Comparison of ENCODE assay signal across 10 mouse cellular contexts in the genomic region with DNA sequence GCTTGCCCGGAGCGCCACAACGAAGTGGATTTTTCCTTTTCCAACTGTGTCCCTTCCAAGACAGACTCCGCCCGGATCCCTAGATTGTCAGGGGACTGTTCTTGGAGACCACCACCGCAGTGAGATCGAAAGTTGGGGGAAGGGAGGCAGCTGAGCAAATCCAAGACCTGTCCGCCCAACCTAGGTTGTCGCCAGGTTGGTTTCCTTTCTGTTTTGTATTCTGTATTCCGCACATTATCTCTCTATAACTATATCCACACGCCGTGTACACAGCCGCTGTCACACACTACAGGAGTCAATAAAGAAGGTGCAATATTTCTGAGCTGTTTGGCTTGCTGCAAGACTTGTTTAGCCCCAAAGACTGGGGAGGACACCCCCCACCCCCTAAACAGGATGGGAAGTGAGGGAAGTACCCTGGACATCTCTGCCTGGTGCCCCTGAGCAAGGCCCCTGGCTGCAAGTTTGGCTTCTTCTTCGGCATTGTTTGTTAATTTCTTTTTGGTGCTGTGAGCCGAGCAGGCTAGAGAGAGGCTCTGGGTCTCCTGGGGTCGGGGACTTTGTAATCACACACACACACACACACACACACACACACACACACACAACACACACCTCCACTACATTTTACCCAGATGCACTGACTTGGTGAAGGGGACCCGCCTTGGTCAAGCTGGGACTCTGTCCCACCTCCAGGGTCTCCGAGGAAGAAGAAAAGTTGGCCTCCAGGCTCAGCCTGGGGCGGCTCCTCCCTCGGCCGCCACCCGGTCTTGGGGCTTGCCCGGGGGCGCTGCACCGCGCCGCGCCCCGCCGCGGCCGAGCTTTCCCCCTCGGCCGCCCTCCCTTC. TPM values are rescaled to one million over a fixed set of nuclear protein-coding genes. Genes with fewer than 3 reads are reported as not detected.
DNase-seq lines count a peak whose midpoint lies in the region; ATAC-seq lines count a peak whose summit lies in the region.
"Had no signal": no experiment of that assay in that cellular context is flagged by ENCODE, and none has a peak within 500 bp of the region (broad histone marks: within the 10 kb centered on the region; RNA-seq: fewer than 3 reads in every experiment).

No protein-coding gene starts in this region.

- DNase-seq in heart, adult 8-10 months (ENCODE audit: low spot score): no peak
- DNase-seq in thymus, postnatal 4 days: no peak
- no peak for DNase-seq in right cerebral cortex, postnatal 4 days
- no peak for DNase-seq in cerebellum, adult 9-11 months

- no peak overlapping the region for H3K27ac ChIP-seq in heart, embryonic 11.5 days (ENCODE audit: low read depth, low read length)
- no peak overlapping the region for H3K27ac ChIP-seq in brown adipose tissue, adult 24 weeks (replicated peaks; ENCODE audit: low read depth, low read length)
- H3K27ac ChIP-seq in hindbrain, embryonic 15.5 days (replicated peaks): no peak overlapping the region
- H3K27ac ChIP-seq in midbrain, embryonic 16.5 days (ENCODE audit: low read length): no peak overlapping the region

- under 1% methylated on average over 33 of the region's 34 CpGs for WGBS in heart, embryonic 11.5 days (ENCODE audit: insufficient replicate concordance)
- 1% methylated on average over 31 of the region's 34 CpGs for WGBS in hindbrain, embryonic 15.5 days
- under 1% methylated on average over 29 of the region's 34 CpGs for WGBS in midbrain, embryonic 16.5 days

- peak overlapping the region; percentile 62 for H3K4me2 ChIP-seq in heart, embryonic 11.5 days
- H3K4me2 ChIP-seq in hindbrain, embryonic 15.5 days: peak overlapping the region; percentile 40
- peak overlapping the region; percentile 47 for H3K4me2 ChIP-seq in midbrain, embryonic 16.5 days (ENCODE audit: low read length)

- peaks cover 97% of the 10 kb centered on the region for H3K27me3 ChIP-seq in heart, embryonic 11.5 days (ENCODE audit: control insufficient read depth, insufficient read depth, low read length)
- peaks cover 75% of the 10 kb centered on the region for H3K27me3 ChIP-seq in hindbrain, embryonic 15.5 days
- H3K27me3 ChIP-seq in midbrain, embryonic 16.5 days (ENCODE audit: control insufficient read depth, insufficient read depth, low read depth, low read length): peaks cover 54% of the 10 kb centered on the region

- H3K36me3 ChIP-seq in heart, embryonic 11.5 days (ENCODE audit: control insufficient read depth, insufficient read depth, low read length): no peaks in the 10 kb centered on the region
- H3K36me3 ChIP-seq in hindbrain, embryonic 15.5 days: no peaks in the 10 kb centered on the region
- no peaks in the 10 kb centered on the region for H3K36me3 ChIP-seq in midbrain, embryonic 16.5 days (ENCODE audit: control insufficient read depth, insufficient read depth, low read length)

- peaks cover 22% of the 10 kb centered on the region for H3K4me1 ChIP-seq in heart, embryonic 11.5 days (ENCODE audit: control insufficient read depth, insufficient read depth, low read length)
- H3K4me1 ChIP-seq in brown adipose tissue, adult 24 weeks (ENCODE audit: control insufficient read depth, insufficient read depth, insufficient read length, low read length): 0 out of 2 replicates have a peak, but pooled peaks cover 4% of the 10 kb centered on the region
- peaks cover 15% of the 10 kb centered on the region for H3K4me1 ChIP-seq in hindbrain, embryonic 15.5 days (replicated peaks)
- peaks cover 7% of the 10 kb centered on the region; the same call in 1 of the 2 replicates for H3K4me1 ChIP-seq in midbrain, embryonic 16.5 days (ENCODE audit: control insufficient read depth, insufficient read depth, low read length)

- H3K9ac ChIP-seq in heart, embryonic 11.5 days (ENCODE audit: low read depth, low read length): no peak overlapping the region
- no peak overlapping the region for H3K9ac ChIP-seq in hindbrain, embryonic 15.5 days
- no peak overlapping the region for H3K9ac ChIP-seq in midbrain, embryonic 16.5 days (ENCODE audit: low read depth, low read length)

- H3K9me3 ChIP-seq in heart, embryonic 11.5 days (replicated peaks; ENCODE audit: control insufficient read depth, low read length): no peaks in the 10 kb centered on the region
- no peaks in the 10 kb centered on the region for H3K9me3 ChIP-seq in hindbrain, embryonic 15.5 days
- H3K9me3 ChIP-seq in midbrain, embryonic 16.5 days (replicated peaks; ENCODE audit: control insufficient read depth, low read length, poor library complexity, severe bottlenecking): no peaks in the 10 kb centered on the region

- peak overlapping the region; percentile 42 for H3K4me3 ChIP-seq in heart, embryonic 11.5 days (ENCODE audit: low read depth, low read length)
- H3K4me3 ChIP-seq in brown adipose tissue, adult 24 weeks (ENCODE audit: insufficient read depth, low read depth, low read length): peak overlapping the region; percentile 5
- H3K4me3 ChIP-seq in hindbrain, embryonic 15.5 days: peak overlapping the region; percentile 10
- peak overlapping the region; percentile 27 for H3K4me3 ChIP-seq in midbrain, embryonic 16.5 days (ENCODE audit: low read depth, low read length)

- ATAC-seq in heart, embryonic 11.5 days (replicated peaks; ENCODE audit: insufficient number of reproducible peaks, low FRiP score, low TSS enrichment): no peak
- peak; percentile 29; the same call in 1 of the 2 replicates for ATAC-seq in hindbrain, embryonic 15.5 days (ENCODE audit: low FRiP score, low read depth)
- no peak for ATAC-seq in midbrain, embryonic 16.5 days

RNA-seq across cellular contexts. Expression of a gene that starts 3.7 kb away (rescaled TPM):
- polyA plus RNA-seq in heart, embryonic 11.5 days (2014; fragmentation: Nextera tagmentation; extraction: Ambion mirVana): not detected in 2 replicates
- total RNA-seq in heart, adult 8-10 months (2022): not detected
- polyA plus RNA-seq in brown adipose tissue, adult 24 weeks (2012; ENCODE audit: insufficient read depth, insufficient read length, missing spikeins): not detected in 2 replicates
- 0.21 and 1.1 TPM in 2 replicates for polyA plus RNA-seq in hindbrain, embryonic 15.5 days (2015; fragmentation: Nextera tagmentation; extraction: Ambion mirVana)
- polyA plus RNA-seq in midbrain, embryonic 16.5 days (2015; fragmentation: Nextera tagmentation; extraction: Ambion mirVana): 0.51 and 0.55 TPM in 2 replicates
- total RNA-seq: layer of hippocampus, adult 8-10 months had no signal
- polyA plus RNA-seq: cortical plate, adult 2 months had no signal

RNA-seq across cellular contexts. Expression of a gene that starts 58.9 kb away (rescaled TPM):
- 5.7 and 9.5 TPM in 2 replicates for polyA plus RNA-seq in heart, embryonic 11.5 days (2014; fragmentation: Nextera tagmentation; extraction: Ambion mirVana)
- total RNA-seq in heart, adult 8-10 months (2022): 10 to 100 TPM; 24.8 to 29.5 (median 27.4) TPM
- polyA plus RNA-seq in brown adipose tissue, adult 24 weeks (2012; ENCODE audit: insufficient read depth, insufficient read length, missing spikeins): 33.1 and 35.6 TPM in 2 replicates
- polyA plus RNA-seq in hindbrain, embryonic 15.5 days (2015; fragmentation: Nextera tagmentation; extraction: Ambion mirVana): 16.0 and 16.4 TPM in 2 replicates
- polyA plus RNA-seq in midbrain, embryonic 16.5 days (2015; fragmentation: Nextera tagmentation; extraction: Ambion mirVana): 12.8 and 14.1 TPM in 2 replicates
